Mouse (Mus musculus) embryonic fibroblast, embryonic 13.5 days (primary cell): ENCODE measurements around the gene Ugt1a10.
"Not testable (repeated sequence)": the region's sequence is repeated elsewhere in the genome, so short reads cannot be mapped to it uniquely, and the experiment has no call there.

Source experiments
- CTCF ChIP-seq: IDR thresholded peaks from 2 replicates; pipeline ENCODE4 v1.5.1; 2011; ENCODE audit warnings: mild to moderate bottlenecking, control low read depth, low read length, moderate library complexity, borderline replicate concordance; ENCODE audit not compliant: insufficient read depth
- POLR2A ChIP-seq: IDR thresholded peaks from 2 replicates; pipeline ENCODE4 v1.6.1; 2011; ENCODE audit warnings: low read depth, mild to moderate bottlenecking, control low read depth, low read length, moderate library complexity

DNA sequence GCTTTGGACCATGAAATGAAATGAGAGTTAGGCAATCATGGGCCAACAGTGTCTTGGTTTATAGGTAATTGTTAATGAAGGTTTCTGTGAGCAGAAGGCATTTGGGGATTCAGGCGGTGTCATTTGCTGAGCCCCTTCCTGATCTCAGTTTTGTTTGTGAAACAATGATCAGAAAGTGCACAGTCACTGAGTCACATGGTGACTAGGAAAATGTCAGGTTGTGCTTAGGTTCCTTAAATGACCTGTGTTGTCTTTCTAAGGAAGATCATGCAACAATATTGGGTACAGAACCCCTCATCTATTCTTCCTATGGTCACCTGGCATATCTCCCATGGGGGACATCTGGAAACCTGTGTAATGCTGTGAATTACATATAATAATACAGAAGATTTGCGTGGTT is 7.8 kb upstream of the Ugt1a10 start:
- not testable (repeated sequence) for TF ChIP-seq POLR2A, CTCF
